Mouse (Mus musculus) lung, postnatal 4 days (tissue): ENCODE results near the gene Ehd2.
A peak's percentile ranks its signal among the peaks of the same experiment; 100 is the strongest.
"Not testable (repeated sequence)": the region's sequence is repeated elsewhere in the genome, so short reads cannot be mapped to it uniquely, and the experiment has no call there.

Experiments used
- DNase-seq, 2 experiments: peaks; one replicate each; pipeline ENCODE4 v3.0.0; 2021

Gene Ehd2

GRCm38 (mm10) chr7:15945721-15946536, 21.4 kb downstream of the Ehd2 start, which contains the start of gene Nop53:
TSS of gene Nop53 (minus strand) at chr7:15946074.
- DNase-seq, result peak; percentile 92 to 93

- DNase-seq, result no peak
Measured at GRCm38 (mm10) chr7:15945211-15945610, 22.2 kb downstream of the Ehd2 start.

- DNase-seq, result no peak
Measured at GRCm38 (mm10) chr7:15944311-15944710, 23.1 kb downstream of the Ehd2 start.

- DNase-seq, result peak in 1 of 2 experiments; percentile 18
Measured at GRCm38 (mm10) chr7:15938621-15939020, 28.7 kb downstream of the Ehd2 start.

GRCm38 (mm10) chr7:15937491-15937890, 29.9 kb downstream of the Ehd2 start:
- no peak for DNase-seq

GRCm38 (mm10) chr7:15933437-15934359, 33.7 kb downstream of the Ehd2 start:
- DNase-seq, result peak; percentile 46 to 75

- DNase-seq, result no peak
Measured at GRCm38 (mm10) chr7:15931635-15932034, 35.7 kb downstream of the Ehd2 start.

- no peak for DNase-seq
Measured at GRCm38 (mm10) chr7:15930543-15930942, 36.8 kb downstream of the Ehd2 start.

GRCm38 (mm10) chr7:15929910-15930309, 37.5 kb downstream of the Ehd2 start:
- DNase-seq, result peak; percentile 68 to 79

- DNase-seq, result peak; percentile 92 to 93
Measured at GRCm38 (mm10) chr7:15922220-15922773, 45.1 kb downstream of the Ehd2 start, which contains the start of gene Selenow. TSS of gene Selenow (minus strand) at chr7:15922402.

- peak in 1 of 2 experiments; percentile 43 for DNase-seq
Measured at GRCm38 (mm10) chr7:15921796-15922195, 45.6 kb downstream of the Ehd2 start.

- DNase-seq, result no peak
Measured at GRCm38 (mm10) chr7:15920645-15921190, 46.6 kb downstream of the Ehd2 start.

GRCm38 (mm10) chr7:15919947-15920346, 47.4 kb downstream of the Ehd2 start:
- no peak for DNase-seq

- DNase-seq, result no peak
Measured at GRCm38 (mm10) chr7:15918371-15918770, 49.0 kb downstream of the Ehd2 start.

GRCm38 (mm10) chr7:15916996-15917395, 50.4 kb downstream of the Ehd2 start:
- no peak for DNase-seq

GRCm38 (mm10) chr7:15916134-15916723, 51.1 kb downstream of the Ehd2 start:
- no peak for DNase-seq

- not testable (repeated sequence) for DNase-seq
Measured at GRCm38 (mm10) chr7:15915695-15916094, 51.7 kb downstream of the Ehd2 start.

GRCm38 (mm10) chr7:15914751-15915150, 52.6 kb downstream of the Ehd2 start:
- DNase-seq, result no peak

- peak in 1 of 2 experiments; percentile 62 for DNase-seq
Measured at GRCm38 (mm10) chr7:15914252-15914651, 53.1 kb downstream of the Ehd2 start.

- DNase-seq, result peak; percentile 81 to 82
Measured at GRCm38 (mm10) chr7:15912183-15912582, 55.2 kb downstream of the Ehd2 start.

- no peak for DNase-seq
Measured at GRCm38 (mm10) chr7:15910521-15910920, 56.8 kb downstream of the Ehd2 start.

- DNase-seq, result no peak
Measured at GRCm38 (mm10) chr7:15907971-15908590, 59.3 kb downstream of the Ehd2 start.
